Comparison of ENCODE assay signal across 8 mouse cellular contexts in genomic region chr10:68279516-68280501, GRCm38 (mm10). TPM values are rescaled to one million over a fixed set of nuclear protein-coding genes. Genes with fewer than 3 reads are reported as not detected.
DNase-seq lines count a peak whose midpoint lies in the region; ATAC-seq and TF ChIP-seq lines count a peak whose summit lies in the region.

No protein-coding gene starts in this region.

- peak overlapping the region; percentile 74 for H3K4me3 ChIP-seq in embryonic facial prominence, embryonic 12.5 days
- H3K4me3 ChIP-seq in kidney, embryonic 14.5 days (ENCODE audit: low read length) = peak overlapping the region; percentile 59
- H3K4me3 ChIP-seq in midbrain, postnatal 0 days (ENCODE audit: low read depth, low read length) = peak overlapping the region; percentile 61
- peak overlapping the region; percentile 68 for H3K4me3 ChIP-seq in stomach, embryonic 14.5 days (ENCODE audit: low read depth, low read length)

- H3K9ac ChIP-seq in embryonic facial prominence, embryonic 12.5 days = peak overlapping the region; percentile 51
- peak overlapping the region; percentile 60 for H3K9ac ChIP-seq in kidney, embryonic 14.5 days (ENCODE audit: low read depth, low read length)
- H3K9ac ChIP-seq in midbrain, postnatal 0 days (replicated peaks; ENCODE audit: low read length, poor library complexity, severe bottlenecking) = peak overlapping the region; percentile 70
- H3K9ac ChIP-seq in stomach, embryonic 14.5 days (replicated peaks; ENCODE audit: low read depth, low read length) = peak overlapping the region; percentile 52

- H3K9me3 ChIP-seq in embryonic facial prominence, embryonic 12.5 days = no peaks in the 10 kb centered on the region
- H3K9me3 ChIP-seq in kidney, embryonic 14.5 days (ENCODE audit: control insufficient read depth, low read length) = no peaks in the 10 kb centered on the region
- no peaks in the 10 kb centered on the region for H3K9me3 ChIP-seq in midbrain, postnatal 0 days (ENCODE audit: low read length)
- H3K9me3 ChIP-seq in stomach, embryonic 14.5 days (ENCODE audit: control insufficient read depth, low read depth, low read length) = no peaks in the 10 kb centered on the region

- WGBS in embryonic facial prominence, embryonic 12.5 days = under 1% methylated on average over 41 of the region's 41 CpGs
- under 1% methylated on average over 41 of the region's 41 CpGs for WGBS in kidney, embryonic 14.5 days
- WGBS in midbrain, postnatal 0 days = under 1% methylated on average over 41 of the region's 41 CpGs
- WGBS in stomach, embryonic 14.5 days = under 1% methylated on average over 41 of the region's 41 CpGs

- no peaks in the 10 kb centered on the region for H3K36me3 ChIP-seq in embryonic facial prominence, embryonic 12.5 days
- H3K36me3 ChIP-seq in kidney, embryonic 14.5 days (ENCODE audit: control insufficient read depth, insufficient read depth, low read length) = no peaks in the 10 kb centered on the region
- no peaks in the 10 kb centered on the region for H3K36me3 ChIP-seq in midbrain, postnatal 0 days (ENCODE audit: insufficient read depth, low read length)
- H3K36me3 ChIP-seq in stomach, embryonic 14.5 days (ENCODE audit: control insufficient read depth, insufficient read depth, low read length) = no peaks in the 10 kb centered on the region

- H3K27ac ChIP-seq in embryonic facial prominence, embryonic 12.5 days = peak overlapping the region; percentile 84
- H3K27ac ChIP-seq in kidney, embryonic 14.5 days (ENCODE audit: low read depth, low read length) = peak overlapping the region; percentile 76
- H3K27ac ChIP-seq in midbrain, postnatal 0 days (ENCODE audit: low read depth, low read length) = peak overlapping the region; percentile 93
- H3K27ac ChIP-seq in stomach, embryonic 14.5 days (ENCODE audit: low read length) = peak overlapping the region; percentile 94

- ATAC-seq in embryonic facial prominence, embryonic 12.5 days (ENCODE audit: insufficient number of reproducible peaks, insufficient read depth, low FRiP score, low TSS enrichment) = no peak
- no peak for ATAC-seq in kidney, embryonic 14.5 days (ENCODE audit: low FRiP score, low TSS enrichment)
- ATAC-seq in midbrain, postnatal 0 days (ENCODE audit: low FRiP score) = no peak
- no peak for ATAC-seq in stomach, embryonic 14.5 days (ENCODE audit: insufficient number of reproducible peaks, insufficient read depth, low FRiP score, low read depth)

- H3K4me1 ChIP-seq in embryonic facial prominence, embryonic 12.5 days = peaks cover 25% of the 10 kb centered on the region
- peaks cover 20% of the 10 kb centered on the region for H3K4me1 ChIP-seq in kidney, embryonic 14.5 days (ENCODE audit: control insufficient read depth, insufficient read depth, low read length)
- H3K4me1 ChIP-seq in midbrain, postnatal 0 days (ENCODE audit: insufficient read depth, low read length) = no peaks in the 10 kb centered on the region; the same call in 1 of the 2 replicates
- H3K4me1 ChIP-seq in stomach, embryonic 14.5 days (ENCODE audit: control insufficient read depth, insufficient read depth, low read length) = peaks cover 19% of the 10 kb centered on the region

- peak overlapping the region; percentile 81 for H3K4me2 ChIP-seq in embryonic facial prominence, embryonic 12.5 days (replicated peaks)
- peak overlapping the region; percentile 94 for H3K4me2 ChIP-seq in kidney, embryonic 14.5 days (replicated peaks; ENCODE audit: low read depth, low read length)
- peak overlapping the region; percentile 83 for H3K4me2 ChIP-seq in midbrain, postnatal 0 days (ENCODE audit: low read depth, low read length, poor library complexity, severe bottlenecking)
- peak overlapping the region; percentile 82 for H3K4me2 ChIP-seq in stomach, embryonic 14.5 days (replicated peaks; ENCODE audit: low read depth, low read length)

- no peak for TF ChIP-seq CTCF in midbrain, postnatal 0 days (IDR thresholded peaks at IDR 0.05)

- DNase-seq in 3134 (ENCODE audit: extremely low read depth, insufficient read length, low spot score) (peak; percentile 78), liver (peak; percentile 51)
- peak; percentile 57 for DNase-seq in adrenal gland, adult 8-10 months
- peak; percentile 74 to 77 for DNase-seq in heart, adult 9 months (ENCODE audit: low spot score in 2 of 2)
- DNase-seq in midbrain, postnatal 0 days (ENCODE audit: low spot score) = peak; percentile 76

- no peaks in the 10 kb centered on the region for H3K27me3 ChIP-seq in embryonic facial prominence, embryonic 12.5 days
- no peaks in the 10 kb centered on the region for H3K27me3 ChIP-seq in kidney, embryonic 14.5 days (ENCODE audit: control insufficient read depth, insufficient read depth, low read length)
- H3K27me3 ChIP-seq in midbrain, postnatal 0 days (ENCODE audit: insufficient read depth, low read length) = no peaks in the 10 kb centered on the region
- H3K27me3 ChIP-seq in stomach, embryonic 14.5 days (ENCODE audit: control insufficient read depth, insufficient read depth, low read length) = no peaks in the 10 kb centered on the region

RNA-seq across cellular contexts. Expression of gene Arid5b, which starts 1.3 kb away (rescaled TPM):
- total RNA-seq in adrenal gland, adult 8-10 months (2022) = 10 to 100 TPM; 22.5 to 34.7 (median 29.4) TPM
- 47.6 and 50.9 TPM in 2 replicates for polyA plus RNA-seq in embryonic facial prominence, embryonic 12.5 days (2016; fragmentation: Nextera tagmentation; extraction: Ambion mirVana)
- polyA plus RNA-seq in kidney, embryonic 14.5 days (2014; fragmentation: Nextera tagmentation; extraction: Ambion mirVana) = 36.1 and 42.9 TPM in 2 replicates
- 12.9 and 13.6 TPM in 2 replicates for total RNA-seq in midbrain, postnatal 0 days (2014; rRNA removed)
- polyA plus RNA-seq in midbrain, postnatal 0 days (2015; fragmentation: Nextera tagmentation; extraction: Ambion mirVana) = 10.6 and 13.3 TPM in 2 replicates
- 40.8 and 43.0 TPM in 2 replicates for polyA plus RNA-seq in stomach, embryonic 14.5 days (2014; fragmentation: Nextera tagmentation; extraction: Ambion mirVana)
